Mouse (Mus musculus) C2C12 (cell line): Measurements from ENCODE around the gene Tuba1a.

Experiments used
- CEBPB ChIP-seq: IDR thresholded peaks from one replicate; pipeline ENCODE4 v1.6.1; 2011; ENCODE audit warnings: low read depth, mild to moderate bottlenecking, control low read depth, moderate library complexity
- CTCF ChIP-seq: IDR thresholded peaks from one replicate; pipeline ENCODE4 v1.5.1; 2011; ENCODE audit not compliant: control insufficient read depth, insufficient read depth, insufficient read length
- MAX ChIP-seq: IDR thresholded peaks from one replicate; pipeline ENCODE4 v1.6.1; 2011; ENCODE audit warnings: mild to moderate bottlenecking, control low read depth

- TF ChIP-seq CTCF (peak; percentile 87), CEBPB (peak; percentile 39), MAX (peak; percentile 67)
Observed at GRCm38 (mm10) chr15:98993865-98994264, 40.4 kb upstream of the Tuba1a start.
